Mouse (Mus musculus): ENCODE results near the gene Slc9a9. TPM values are rescaled to one million over a fixed set of nuclear protein-coding genes. Genes with fewer than 3 reads are reported as not detected.

The Slc9a9 gene
- polyA plus RNA-seq, 1 experiment from 2014 or later = 6.6 TPM

Small RNA genes within 50 kb of the gene (microRNA-seq; reads per million reads assigned to microRNA genes)
- not detected for gene Mir7656

Other genes starting within 250 kb of the Slc9a9 start
- 4.2 and 4.7 TPM in 2 replicates for gene 1190002N15Rik, start 131.8 kb upstream of the Slc9a9 start, polyA plus RNA-seq (2015; fragmentation: Nextera tagmentation; extraction: Ambion mirVana)

Data from midbrain, embryonic 16.5 days (tissue).